Mouse (Mus musculus) midbrain, postnatal 0 days (tissue): Measurements from ENCODE around the gene Galnt2. TPM values are rescaled to one million over a fixed set of nuclear protein-coding genes. Genes with fewer than 3 reads are reported as not detected.

ENCODE experiments used
- ATAC-seq: fragments of 200-750 bp; cut with Nextera tagmentation; 2 replicates; pipeline ENCODE4 v1.8.0; 2017; ENCODE audit warnings: moderate number of reproducible peaks, mild to moderate bottlenecking, moderate TSS enrichment, moderate library complexity; ENCODE audit not compliant: low FRiP score
- DNase-seq: peaks from one replicate; pipeline ENCODE4 v3.0.0-alpha.2; 2015; ENCODE audit warnings: low spot score
- H3K27ac ChIP-seq: fragments of 300-500 bp; sonication (generic); 2 replicates; pipeline ENCODE4 v1.5.1; 2014; ENCODE audit warnings: low read depth, mild to moderate bottlenecking, low read length, mixed read lengths
- H3K27me3 ChIP-seq: fragments of 300-500 bp; sonication (generic); 2 replicates; pipeline ENCODE4 v1.6.1; 2014; ENCODE audit warnings: low read length, control low read depth, mixed read lengths; ENCODE audit not compliant: insufficient read depth
- H3K36me3 ChIP-seq: fragments of 300-500 bp; sonication (generic); 2 replicates; pipeline ENCODE4 v1.6.1; 2014; ENCODE audit warnings: low read length, control low read depth, mixed read lengths; ENCODE audit not compliant: insufficient read depth
- H3K4me1 ChIP-seq: fragments of 300-500 bp; sonication (generic); 2 replicates; pipeline ENCODE4 v1.6.1; 2014; ENCODE audit warnings: mild to moderate bottlenecking, control low read depth, antibody characterized with exemption, low read length, mixed read lengths; ENCODE audit not compliant: insufficient read depth
- H3K4me2 ChIP-seq: fragments of 300-500 bp; sonication (generic); 2 replicates; pipeline ENCODE4 v1.6.1; 2014; ENCODE audit warnings: low read depth, mild to moderate bottlenecking, low read length, mixed read lengths; ENCODE audit not compliant: poor library complexity, severe bottlenecking
- H3K4me3 ChIP-seq: fragments of 300-500 bp; sonication (generic); 2 replicates; pipeline ENCODE4 v1.5.1; 2014; ENCODE audit warnings: low read depth, mild to moderate bottlenecking, low read length, moderate library complexity
- H3K9ac ChIP-seq: fragments of 300-500 bp; sonication (generic); replicated peaks from 2 replicates; pipeline ENCODE4 v1.6.1; 2014; ENCODE audit warnings: mild to moderate bottlenecking, low read length, moderate library complexity, mixed read lengths; ENCODE audit not compliant: poor library complexity, severe bottlenecking
- H3K9me3 ChIP-seq: fragments of 300-500 bp; sonication (generic); 2 replicates; pipeline ENCODE4 v1.6.1; 2016; ENCODE audit warnings: low read length, control low read depth
- CTCF ChIP-seq: IDR thresholded peaks from 2 replicates; pipeline ENCODE4 v1.5.1; 2016; ENCODE audit warnings: antibody characterized with exemption, mild to moderate bottlenecking
- WGBS: fragments of 180-500 bp; shearing (Covaris S2); extraction: QIAGEN DNeasy Blood & Tissue Kit; methylation state at CpG from one replicate; pipeline ENCODE4 v1.1.7; 2014; 5-methylcytosine and 5-hydroxymethylcytosine counted together
- polyA plus RNA-seq: library from polyadenylated mRNA; unstranded; fragments of >200 nt; fragmentation: Nextera tagmentation; extraction: Ambion mirVana; gene quantifications from 2 replicates; pipeline ENCODE4 v1.2.1, GENCODE M21; 2015
- total RNA-seq: library from RNA; depleted of rRNA; stranded (reverse); fragments of >200 nt; gene quantifications from 2 replicates; pipeline ENCODE4 v1.2.3, GENCODE M21; 2014

Galnt2 gene
- total and polyA plus RNA-seq, 2 experiments from 2014 or later: 51.3 to 65.4 TPM

DNA sequence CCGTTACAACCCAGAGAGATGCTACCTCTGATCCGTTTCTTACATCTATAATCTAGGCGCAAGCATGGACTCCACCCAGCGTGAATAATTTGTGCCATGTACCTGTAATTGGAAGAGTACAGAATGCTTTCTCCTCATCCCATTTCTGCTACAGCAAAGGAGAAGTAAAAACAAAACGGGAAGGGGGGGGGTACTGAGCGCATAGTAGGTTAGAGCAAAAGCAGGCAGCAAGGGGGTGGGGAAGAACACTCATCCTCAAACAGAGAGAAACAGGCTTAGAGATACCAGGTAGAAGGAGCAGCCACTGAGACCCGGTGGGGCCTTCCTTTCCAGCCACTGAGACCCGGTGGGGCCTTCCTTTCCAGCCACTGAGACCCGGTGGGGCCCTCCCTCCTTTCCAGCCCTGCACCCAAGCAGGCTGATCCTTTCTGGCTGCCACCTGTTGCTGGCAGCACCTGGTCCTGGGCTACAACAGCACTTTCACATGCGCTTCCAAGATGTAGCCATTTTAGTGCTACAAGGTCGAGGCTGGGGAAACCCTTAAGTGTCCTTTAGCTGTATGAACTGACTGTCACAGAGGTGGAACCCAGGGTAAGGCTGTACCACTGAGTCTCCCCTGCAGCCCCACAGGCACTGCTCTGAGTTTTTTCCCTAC lies 130.7 kb downstream of the Galnt2 start:
- H3K4me3 ChIP-seq: no peak overlapping the region
- WGBS: 84% methylated on average over 11 of the region's 11 CpGs

DNA sequence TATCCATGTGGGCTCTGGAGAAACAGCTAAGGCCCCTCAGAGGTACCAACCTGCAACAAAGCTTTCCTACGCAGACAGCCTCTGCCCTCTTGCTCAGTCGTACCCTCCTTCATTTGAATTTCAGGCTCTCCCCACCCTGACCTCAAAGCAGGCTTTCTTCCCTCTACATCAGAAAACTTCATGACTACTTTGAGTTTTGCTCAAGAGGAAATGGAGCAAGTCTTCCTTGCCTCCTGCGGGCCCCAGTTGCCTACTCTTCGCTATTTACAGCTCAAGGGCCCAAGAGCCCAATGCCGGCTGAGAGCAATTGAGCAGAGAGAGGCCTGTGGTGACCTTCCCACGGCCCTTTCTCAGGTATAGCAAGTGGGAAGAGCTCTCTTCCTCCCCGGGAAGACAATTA lies 131.4 kb downstream of the Galnt2 start:
- H3K9me3 ChIP-seq: no peaks in the 10 kb centered on the region
- no peak overlapping the region for H3K27ac ChIP-seq
- TF ChIP-seq CTCF: no peak
- no peaks in the 10 kb centered on the region for H3K4me1 ChIP-seq
- ATAC-seq (no peak), DNase-seq (no peak)
- H3K4me3 ChIP-seq: no peak overlapping the region
- H3K9ac ChIP-seq: no peak overlapping the region
- 90% methylated on average over 7 of the region's 7 CpGs for WGBS
- H3K27me3 ChIP-seq: no peaks in the 10 kb centered on the region
- no peaks in the 10 kb centered on the region for H3K36me3 ChIP-seq
- H3K4me2 ChIP-seq: no peak overlapping the region

More for the DNA sequence above, 130.7 kb downstream of the Galnt2 start:
- Histone ChIP-seq H3K4me1 (no peaks in the 10 kb centered on the region), H3K9me3 (no peaks in the 10 kb centered on the region), H3K27me3 (no peaks in the 10 kb centered on the region), H3K9ac (no peak overlapping the region), H3K36me3 (no peaks in the 10 kb centered on the region), H3K4me2 (no peak overlapping the region), H3K27ac (no peak overlapping the region)
- TF ChIP-seq CTCF: no peak
- DNase-seq (no peak), ATAC-seq (no peak)

DNA sequence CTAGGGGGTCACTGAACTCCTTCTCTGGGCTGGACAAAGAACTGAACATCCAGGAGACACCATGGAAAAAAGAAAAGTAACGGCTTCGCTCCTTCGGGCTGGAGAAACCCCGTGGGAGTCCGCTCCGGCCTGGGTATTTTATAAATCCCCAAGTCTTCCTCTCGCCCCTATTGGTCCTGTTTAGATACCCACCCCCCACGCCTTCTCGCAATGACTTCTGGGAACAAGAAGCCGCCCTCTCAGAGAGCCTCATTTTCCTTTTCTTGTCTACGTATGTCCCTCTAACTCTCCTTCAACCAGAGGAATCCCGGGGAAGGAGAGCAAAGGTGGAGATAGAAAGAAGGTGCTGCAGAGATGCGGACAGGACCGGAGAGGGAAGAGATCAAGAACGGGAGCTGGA lies 132.1 kb downstream of the Galnt2 start:
- Histone ChIP-seq H3K36me3 (no peaks in the 10 kb centered on the region), H3K9me3 (no peaks in the 10 kb centered on the region), H3K27me3 (no peaks in the 10 kb centered on the region), H3K9ac (no peak overlapping the region), H3K27ac (no peak overlapping the region), H3K4me1 (no peaks in the 10 kb centered on the region), H3K4me2 (no peak overlapping the region), H3K4me3 (no peak overlapping the region)
- no peak for TF ChIP-seq CTCF
- no peak for ATAC-seq
- 93% methylated on average over 15 of the region's 15 CpGs for WGBS
- no peak for DNase-seq

DNA sequence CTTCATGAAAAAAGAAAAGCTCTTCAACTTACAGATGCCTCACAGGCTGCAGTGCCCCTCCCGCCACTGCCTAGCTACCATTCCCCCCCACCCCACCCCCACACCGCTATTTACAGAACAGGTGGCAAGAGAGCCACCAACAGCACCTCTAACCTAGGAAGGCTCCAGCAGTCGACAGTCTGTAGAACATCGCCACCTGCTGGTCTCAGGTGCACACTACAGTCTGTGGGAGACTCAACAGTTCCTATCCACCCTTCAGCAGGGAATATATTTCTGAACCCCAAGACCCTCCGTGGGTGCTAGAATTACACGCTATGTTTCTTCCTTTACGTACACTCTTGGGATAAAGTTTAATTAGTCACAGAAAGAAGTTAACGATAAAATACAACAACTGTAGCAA lies 137.0 kb downstream of the Galnt2 start:
- Histone ChIP-seq H3K4me1 (no peaks in the 10 kb centered on the region), H3K27me3 (no peaks in the 10 kb centered on the region), H3K27ac (no peak overlapping the region), H3K4me3 (no peak overlapping the region), H3K4me2 (no peak overlapping the region), H3K9me3 (no peaks in the 10 kb centered on the region), H3K36me3 (no peaks in the 10 kb centered on the region), H3K9ac (no peak overlapping the region)
- peak; percentile 89 for TF ChIP-seq CTCF
- 18% methylated on average over 8 of the region's 8 CpGs for WGBS
- 0 out of 2 replicates have a peak, but pooled peaks have one; percentile 34 for ATAC-seq
- peak; percentile 88 for DNase-seq

DNA sequence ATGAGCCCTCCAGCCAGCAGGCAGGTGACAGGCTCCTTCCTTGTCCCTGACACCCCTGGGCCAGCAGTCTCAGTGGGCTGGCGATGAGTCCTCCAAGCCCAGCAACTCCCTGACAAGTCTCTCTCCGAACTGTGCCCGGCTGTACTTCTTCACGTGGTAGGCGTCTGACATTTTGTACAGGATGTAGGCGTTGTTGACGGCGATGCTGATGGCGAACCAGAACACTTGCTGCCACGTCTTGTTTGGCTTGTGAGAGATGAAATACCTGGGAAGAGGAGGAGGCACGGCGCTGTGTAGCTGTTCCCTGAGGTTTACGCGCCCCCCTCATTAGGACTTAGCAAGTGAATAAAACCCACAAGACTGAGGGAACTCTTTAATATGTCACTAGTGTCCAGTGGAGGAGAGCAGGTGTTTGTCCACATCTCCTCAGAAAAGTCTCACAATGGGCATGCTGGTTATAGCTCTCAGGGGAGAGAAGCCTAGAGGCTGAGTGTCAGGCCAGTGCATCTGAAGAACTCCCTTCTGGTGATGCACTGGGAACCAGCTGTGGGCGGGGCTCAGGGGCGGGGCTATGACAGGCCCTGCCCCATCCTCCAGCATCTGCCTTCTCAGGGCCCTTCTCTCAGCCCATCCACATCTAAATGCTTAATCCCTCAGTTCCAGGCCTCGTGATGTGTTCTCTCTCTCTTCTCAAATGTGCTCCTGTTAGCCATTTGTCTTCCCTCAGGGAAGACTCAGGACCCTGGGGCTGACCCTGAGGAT lies 139.4 kb downstream of the Galnt2 start:
- no peak for TF ChIP-seq CTCF
- no peaks in the 10 kb centered on the region for H3K4me1 ChIP-seq
- 75% methylated on average over 17 of the region's 17 CpGs for WGBS
- no peak overlapping the region for H3K4me2 ChIP-seq
- DNase-seq (no peak), ATAC-seq (no peak)
- H3K27me3 ChIP-seq: no peaks in the 10 kb centered on the region
- no peaks in the 10 kb centered on the region for H3K9me3 ChIP-seq
- no peak overlapping the region for H3K9ac ChIP-seq
- H3K4me3 ChIP-seq: no peak overlapping the region
- H3K27ac ChIP-seq: no peak overlapping the region
- peaks cover 11% of the 10 kb centered on the region for H3K36me3 ChIP-seq

DNA sequence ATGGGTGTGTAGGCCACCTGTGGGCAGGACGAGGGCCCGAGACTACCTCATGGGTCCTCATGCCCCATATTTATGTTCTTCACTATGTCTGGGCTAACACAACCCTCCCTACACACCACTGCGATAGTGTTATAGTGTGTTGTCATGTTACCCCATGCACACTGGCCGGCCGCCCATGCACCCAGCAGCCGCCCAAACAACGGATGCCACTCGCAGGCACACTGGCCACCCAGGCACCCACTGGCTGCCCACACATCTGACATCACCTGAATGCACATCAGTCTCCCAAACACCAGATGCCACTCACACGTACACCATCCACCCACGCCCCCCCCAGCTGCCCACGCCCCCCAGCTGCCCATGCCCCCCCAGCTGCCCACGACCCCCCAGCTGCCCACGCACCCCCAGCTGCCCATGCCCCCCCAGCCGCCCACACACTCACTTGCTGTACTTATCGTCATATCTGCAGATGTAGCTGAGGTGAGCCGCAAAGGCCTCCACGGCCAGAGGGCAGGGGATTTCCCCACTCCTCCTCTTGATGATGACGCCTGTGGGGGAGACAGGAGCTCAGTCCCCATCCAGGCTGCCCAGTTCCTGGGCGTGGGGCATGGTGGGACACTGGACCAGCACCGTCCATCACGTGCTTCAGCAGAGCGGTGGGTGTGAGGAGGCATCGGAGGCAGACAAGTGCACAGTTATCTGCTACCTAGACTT lies 140.4 kb downstream of the Galnt2 start:
- no peaks in the 10 kb centered on the region for H3K27me3 ChIP-seq
- H3K27ac ChIP-seq: no peak overlapping the region
- H3K9ac ChIP-seq: no peak overlapping the region
- peaks cover 18% of the 10 kb centered on the region for H3K36me3 ChIP-seq
- DNase-seq: no peak
- H3K9me3 ChIP-seq: no peaks in the 10 kb centered on the region
- TF ChIP-seq CTCF: no peak
- no peak overlapping the region for H3K4me3 ChIP-seq
- ATAC-seq: no peak
- no peaks in the 10 kb centered on the region for H3K4me1 ChIP-seq
- 95% methylated on average over 23 of the region's 23 CpGs for WGBS
- no peak overlapping the region for H3K4me2 ChIP-seq
